Mouse (Mus musculus): ENCODE results near the gene Tusc1. TPM values are rescaled to one million over a fixed set of nuclear protein-coding genes. Genes with fewer than 3 reads are reported as not detected.

Tusc1 gene
- polyA plus RNA-seq (2015; fragmentation: Nextera tagmentation; extraction: Ambion mirVana): 6.6 and 7.2 TPM in 2 replicates

- Histone ChIP-seq H3K9ac (peak within 1 kb of the TSS; percentile 90), H3K27ac (peak within 1 kb of the TSS; percentile 96), H3K4me2 (peak within 1 kb of the TSS; percentile 91), H3K36me3 (no peaks in the 10 kb centered on the region), H3K9me3 (no peaks in the 10 kb centered on the region), H3K4me1 (no peaks in the 10 kb centered on the region), H3K4me3 (replicated peaks) (peak within 1 kb of the TSS; percentile 71), H3K27me3 (replicated peaks) (no peaks in the 10 kb centered on the region)
- 1% methylated on average over 61 of the region's 97 CpGs for WGBS
- ATAC-seq (ENCODE audit: insufficient read depth, low FRiP score, low read depth): peak; percentile 90
Measured at GRCm38 (mm10) chr4:93335118-93336003, at the start of gene Tusc1. Tusc1 (minus strand) TSS chr4:93335511.

GRCm38 (mm10) chr4:93352930-93353329 is 17.6 kb upstream of the Tusc1 start:
- H3K4me1 ChIP-seq: no peaks in the 10 kb centered on the region
- no peak overlapping the region for H3K4me2 ChIP-seq
- ATAC-seq (ENCODE audit: insufficient read depth, low FRiP score, low read depth): no peak
- H3K27ac ChIP-seq: no peak overlapping the region
- 63% methylated on average over 2 of the region's 2 CpGs for WGBS
- H3K9ac ChIP-seq: no peak overlapping the region
- H3K4me3 ChIP-seq (replicated peaks): no peak overlapping the region
- no peaks in the 10 kb centered on the region for H3K36me3 ChIP-seq
- H3K27me3 ChIP-seq (replicated peaks): no peaks in the 10 kb centered on the region
- H3K9me3 ChIP-seq: no peaks in the 10 kb centered on the region

GRCm38 (mm10) chr4:93344357-93344756 is 9.0 kb upstream of the Tusc1 start:
- Histone ChIP-seq H3K9me3 (no peaks in the 10 kb centered on the region), H3K4me3 (replicated peaks) (no peak overlapping the region), H3K27ac (no peak overlapping the region), H3K9ac (no peak overlapping the region), H3K27me3 (replicated peaks) (no peaks in the 10 kb centered on the region), H3K36me3 (no peaks in the 10 kb centered on the region), H3K4me2 (no peak overlapping the region), H3K4me1 (no peaks in the 10 kb centered on the region)
- ATAC-seq (ENCODE audit: insufficient read depth, low FRiP score, low read depth): no peak
- WGBS: 87% methylated on average over 2 of the region's 2 CpGs

- no peak overlapping the region for H3K9ac ChIP-seq
- ATAC-seq (ENCODE audit: insufficient read depth, low FRiP score, low read depth): no peak
- no peak overlapping the region for H3K27ac ChIP-seq
- no peak overlapping the region for H3K4me2 ChIP-seq
- no peaks in the 10 kb centered on the region for H3K4me1 ChIP-seq
- H3K9me3 ChIP-seq: no peaks in the 10 kb centered on the region
- H3K4me3 ChIP-seq (replicated peaks): no peak overlapping the region
- H3K36me3 ChIP-seq: no peaks in the 10 kb centered on the region
- H3K27me3 ChIP-seq (replicated peaks): no peaks in the 10 kb centered on the region
Measured at GRCm38 (mm10) chr4:93341568-93341967, 6.3 kb upstream of the Tusc1 start.

GRCm38 (mm10) chr4:93337977-93338376 is 2.7 kb upstream of the Tusc1 start:
- Histone ChIP-seq H3K4me3 (replicated peaks) (no peak overlapping the region), H3K9ac (no peak overlapping the region), H3K27ac (no peak overlapping the region), H3K27me3 (replicated peaks) (no peaks in the 10 kb centered on the region), H3K4me1 (no peaks in the 10 kb centered on the region), H3K4me2 (no peak overlapping the region), H3K9me3 (no peaks in the 10 kb centered on the region), H3K36me3 (no peaks in the 10 kb centered on the region)
- no peak for ATAC-seq (ENCODE audit: insufficient read depth, low FRiP score, low read depth)
- WGBS: 68% methylated on average over 3 of the region's 3 CpGs

GRCm38 (mm10) chr4:93334636-93335117 is 634 bp downstream of the Tusc1 start:
- WGBS: under 1% methylated on average over 47 of the region's 49 CpGs
- H3K36me3 ChIP-seq: no peaks in the 10 kb centered on the region

GRCm38 (mm10) chr4:93307486-93307885 is 27.8 kb downstream of the Tusc1 start:
- Histone ChIP-seq H3K4me1 (no peaks in the 10 kb centered on the region), H3K9ac (no peak overlapping the region), H3K4me2 (no peak overlapping the region), H3K27me3 (replicated peaks) (no peaks in the 10 kb centered on the region), H3K4me3 (replicated peaks) (no peak overlapping the region), H3K36me3 (no peaks in the 10 kb centered on the region), H3K9me3 (no peaks in the 10 kb centered on the region), H3K27ac (no peak overlapping the region)
- ATAC-seq (ENCODE audit: insufficient read depth, low FRiP score, low read depth): no peak
- WGBS: 87% methylated on average over 3 of the region's 3 CpGs

More at GRCm38 (mm10) chr4:93334636-93335117, 634 bp downstream of the Tusc1 start:
- peak overlapping the region; percentile 90 for H3K9ac ChIP-seq
- no peaks in the 10 kb centered on the region for H3K4me1 ChIP-seq
- H3K4me2 ChIP-seq: peak overlapping the region; percentile 91
- peak overlapping the region; percentile 71 for H3K4me3 ChIP-seq (replicated peaks)
- no peaks in the 10 kb centered on the region for H3K27me3 ChIP-seq (replicated peaks)
- H3K27ac ChIP-seq: peak overlapping the region; percentile 96
- peak; percentile 92 for ATAC-seq (ENCODE audit: insufficient read depth, low FRiP score, low read depth)
- no peaks in the 10 kb centered on the region for H3K9me3 ChIP-seq

GRCm38 (mm10) chr4:93286065-93286464 is 49.2 kb downstream of the Tusc1 start:
- no peak for ATAC-seq (ENCODE audit: insufficient read depth, low FRiP score, low read depth)
- Histone ChIP-seq H3K4me3 (replicated peaks) (no peak overlapping the region), H3K36me3 (no peaks in the 10 kb centered on the region), H3K27me3 (replicated peaks) (no peaks in the 10 kb centered on the region), H3K9me3 (no peaks in the 10 kb centered on the region), H3K9ac (no peak overlapping the region), H3K27ac (no peak overlapping the region), H3K4me1 (no peaks in the 10 kb centered on the region), H3K4me2 (no peak overlapping the region)
- WGBS: 87% methylated on average over 4 of the region's 4 CpGs
